Mouse (Mus musculus) thymus, adult 2 months (tissue): ENCODE measurements at regions not wholly inside any gene's neighbourhood (a gene's known extent, or its start where the extent isn't known, plus 50 kb on each side); places are given as distances from the start of the nearest gene placed in this dataset.
"Not testable (repeated sequence)": the region's sequence is repeated elsewhere in the genome, so short reads cannot be mapped to it uniquely, and the experiment has no call there.

ENCODE experiments used
- DNase-seq: peaks from one replicate; pipeline ENCODE4 v3.0.0; 2021
- H3K27ac ChIP-seq: fragments of 200-500 bp; 2 replicates; pipeline ENCODE4 v1.5.1; 2012; ENCODE audit warnings: low read length, control low read depth; ENCODE audit not compliant: control insufficient read depth, insufficient read depth
- H3K27me3 ChIP-seq: fragments of 200-500 bp; 2 replicates; pipeline ENCODE4 v1.6.1; 2012; ENCODE audit warnings: mild to moderate bottlenecking, low read length, moderate library complexity, mixed read lengths; ENCODE audit not compliant: control insufficient read depth, insufficient read depth
- H3K36me3 ChIP-seq: fragments of 200-500 bp; 2 replicates; pipeline ENCODE4 v1.6.1; 2012; ENCODE audit warnings: mild to moderate bottlenecking, low read length, moderate library complexity; ENCODE audit not compliant: control insufficient read depth, insufficient read depth
- H3K4me1 ChIP-seq: fragments of 200-500 bp; replicated peaks from 2 replicates; pipeline ENCODE4 v1.6.1; 2012; ENCODE audit warnings: low read length; ENCODE audit not compliant: control insufficient read depth, insufficient read depth
- H3K4me3 ChIP-seq: fragments of 200-500 bp; 2 replicates; pipeline ENCODE4 v1.5.1; 2012; ENCODE audit warnings: mild to moderate bottlenecking, low read length, control low read depth, moderate library complexity; ENCODE audit not compliant: control insufficient read depth, insufficient read depth
- CTCF ChIP-seq: fragments of 200-500 bp; IDR thresholded peaks from 2 replicates; pipeline ENCODE4 v1.5.1; 2012; ENCODE audit warnings: mild to moderate bottlenecking, control low read depth, low read length, moderate library complexity, borderline replicate concordance; ENCODE audit not compliant: control insufficient read depth, poor library complexity, insufficient read depth; ENCODE audit errors: extremely low read depth
- POLR2A ChIP-seq: fragments of 200-500 bp; IDR thresholded peaks from 2 replicates; pipeline ENCODE4 v1.6.1; 2012; ENCODE audit warnings: mild to moderate bottlenecking, low read length, control low read depth, moderate library complexity; ENCODE audit not compliant: control insufficient read depth, poor library complexity, insufficient read depth; ENCODE audit errors: extremely low read depth
- WGBS: fragments of 180-500 bp; shearing (Covaris S2); methylation state at CpG from one replicate; pipeline ENCODE4 v1.1.7; 2018; 5-methylcytosine and 5-hydroxymethylcytosine counted together

- H3K36me3 ChIP-seq = no peaks in the 10 kb centered on the region
- DNase-seq = no peak
- H3K27ac ChIP-seq = no peak overlapping the region
- H3K4me1 ChIP-seq = peaks cover 25% of the 10 kb centered on the region
- 90% methylated on average over 17 of the region's 17 CpGs for WGBS
- TF ChIP-seq POLR2A = no peak
- no peak for TF ChIP-seq CTCF
- no peak overlapping the region for H3K4me3 ChIP-seq
- no peaks in the 10 kb centered on the region for H3K27me3 ChIP-seq
Observed at GRCm38 (mm10) chr13:111869771-111870437, 61.1 kb upstream of the Map3k1 start.

- Histone ChIP-seq H3K27ac (no peak overlapping the region), H3K36me3 (no peaks in the 10 kb centered on the region), H3K27me3 (no peaks in the 10 kb centered on the region), H3K4me1 (peaks cover 25% of the 10 kb centered on the region), H3K4me3 (no peak overlapping the region)
- no peak for DNase-seq
- WGBS = 95% methylated on average over 4 of the region's 4 CpGs
- TF ChIP-seq POLR2A = no peak
Observed at GRCm38 (mm10) chr13:111870505-111870904, 61.7 kb upstream of the Map3k1 start.

- no peaks in the 10 kb centered on the region for H3K36me3 ChIP-seq
- 92% methylated on average over 25 of the region's 25 CpGs for WGBS
- DNase-seq = no peak
- H3K4me3 ChIP-seq = no peak overlapping the region
- H3K4me1 ChIP-seq = peaks cover 21% of the 10 kb centered on the region
- no peak overlapping the region for H3K27ac ChIP-seq
- TF ChIP-seq CTCF (no peak), POLR2A (no peak)
- no peaks in the 10 kb centered on the region for H3K27me3 ChIP-seq
Observed at GRCm38 (mm10) chr13:111871672-111872410, 63.0 kb upstream of the Map3k1 start.

GRCm38 (mm10) chr13:111874330-111874729 is 65.5 kb upstream of the Map3k1 start:
- 94% methylated on average over 3 of the region's 3 CpGs for WGBS
- H3K27me3 ChIP-seq = no peaks in the 10 kb centered on the region
- H3K4me1 ChIP-seq = peaks cover 11% of the 10 kb centered on the region; the same call in 1 of the 2 replicates
- H3K4me3 ChIP-seq = no peak overlapping the region
- TF ChIP-seq POLR2A (no peak), CTCF (no peak)
- DNase-seq = no peak
- H3K36me3 ChIP-seq = no peaks in the 10 kb centered on the region
- H3K27ac ChIP-seq = no peak overlapping the region

- Histone ChIP-seq H3K4me3 (no peak overlapping the region), H3K36me3 (no peaks in the 10 kb centered on the region), H3K4me1 (0 out of 2 replicates have a peak, but pooled peaks cover 4% of the 10 kb centered on the region), H3K27me3 (no peaks in the 10 kb centered on the region), H3K27ac (no peak overlapping the region)
- TF ChIP-seq CTCF (no peak), POLR2A (no peak)
- DNase-seq = no peak
- 93% methylated on average over 3 of the region's 3 CpGs for WGBS
Observed at GRCm38 (mm10) chr13:111876404-111876803, 67.6 kb upstream of the Map3k1 start.

- 0 out of 2 replicates have a peak, but pooled peaks cover 4% of the 10 kb centered on the region for H3K4me1 ChIP-seq
- H3K27me3 ChIP-seq = no peaks in the 10 kb centered on the region
- no peak overlapping the region for H3K27ac ChIP-seq
- no peak for DNase-seq
- 94% methylated on average over 2 of the region's 2 CpGs for WGBS
- no peaks in the 10 kb centered on the region for H3K36me3 ChIP-seq
- no peak overlapping the region for H3K4me3 ChIP-seq
- TF ChIP-seq CTCF = no peak
- TF ChIP-seq POLR2A = no peak
Observed at GRCm38 (mm10) chr13:111876847-111877246, 68.1 kb upstream of the Map3k1 start.

- not testable (repeated sequence) for H3K27me3 ChIP-seq, H3K4me3 ChIP-seq, DNase-seq, H3K27ac ChIP-seq, H3K36me3 ChIP-seq, H3K4me1 ChIP-seq
- 86% methylated on average over 17 of the region's 17 CpGs for WGBS
Observed at GRCm38 (mm10) chr13:111883768-111884566, 75.2 kb upstream of the Map3k1 start.
